Mouse (Mus musculus) intestine, embryonic 16.5 days (tissue): ENCODE results near the gene Apoa5. TPM values are rescaled to one million over a fixed set of nuclear protein-coding genes. Genes with fewer than 3 reads are reported as not detected.

Experiments used
- ATAC-seq: fragments of 200-750 bp; cut with Nextera tagmentation; 2 replicates; pipeline ENCODE4 v1.8.0; 2017; ENCODE audit warnings: moderate TSS enrichment, moderate library complexity
- H3K27ac ChIP-seq: fragments of 300-500 bp; sonication (generic); 2 replicates; pipeline ENCODE4 v1.5.1; 2014; ENCODE audit warnings: mild to moderate bottlenecking, low read length
- H3K27me3 ChIP-seq: fragments of 300-500 bp; sonication (generic); replicated peaks from 2 replicates; pipeline ENCODE4 v1.6.1; 2014; ENCODE audit warnings: low read length, control low read depth, mixed read lengths; ENCODE audit not compliant: control insufficient read depth, insufficient read depth
- H3K36me3 ChIP-seq: fragments of 300-500 bp; sonication (generic); 2 replicates; pipeline ENCODE4 v1.6.1; 2014; ENCODE audit warnings: low read length, control low read depth; ENCODE audit not compliant: control insufficient read depth, insufficient read depth
- H3K4me1 ChIP-seq: fragments of 300-500 bp; sonication (generic); 2 replicates; pipeline ENCODE4 v1.6.1; 2014; ENCODE audit warnings: low read length, control low read depth, mixed read lengths; ENCODE audit not compliant: control insufficient read depth, insufficient read depth
- H3K4me2 ChIP-seq: fragments of 300-500 bp; sonication (generic); 2 replicates; pipeline ENCODE4 v1.6.1; 2014; ENCODE audit warnings: low read depth, low read length, control low read depth
- H3K4me3 ChIP-seq: fragments of 300-500 bp; sonication (generic); 2 replicates; pipeline ENCODE4 v1.5.1; 2014; ENCODE audit warnings: mild to moderate bottlenecking, low read length
- H3K9ac ChIP-seq: fragments of 300-500 bp; sonication (generic); 2 replicates; pipeline ENCODE4 v1.6.1; 2014; ENCODE audit warnings: low read depth, low read length
- H3K9me3 ChIP-seq: fragments of 300-500 bp; sonication (generic); 2 replicates; pipeline ENCODE4 v1.6.1; 2016; ENCODE audit warnings: low read length, control low read depth; ENCODE audit not compliant: control insufficient read depth
- WGBS: fragments of 180-500 bp; shearing (Covaris S2); extraction: QIAGEN DNeasy Blood & Tissue Kit; methylation state at CpG from one replicate; pipeline ENCODE4 v1.1.7; 2014; 5-methylcytosine and 5-hydroxymethylcytosine counted together
- polyA plus RNA-seq: library from polyadenylated mRNA; unstranded; fragments of >200 nt; fragmentation: Nextera tagmentation; extraction: Ambion mirVana; gene quantifications from 2 replicates; pipeline ENCODE4 v1.2.1, GENCODE M21; 2015

Apoa5 gene
- polyA plus RNA-seq, 1 experiment from 2014 or later, result 0.35 TPM

DNA sequence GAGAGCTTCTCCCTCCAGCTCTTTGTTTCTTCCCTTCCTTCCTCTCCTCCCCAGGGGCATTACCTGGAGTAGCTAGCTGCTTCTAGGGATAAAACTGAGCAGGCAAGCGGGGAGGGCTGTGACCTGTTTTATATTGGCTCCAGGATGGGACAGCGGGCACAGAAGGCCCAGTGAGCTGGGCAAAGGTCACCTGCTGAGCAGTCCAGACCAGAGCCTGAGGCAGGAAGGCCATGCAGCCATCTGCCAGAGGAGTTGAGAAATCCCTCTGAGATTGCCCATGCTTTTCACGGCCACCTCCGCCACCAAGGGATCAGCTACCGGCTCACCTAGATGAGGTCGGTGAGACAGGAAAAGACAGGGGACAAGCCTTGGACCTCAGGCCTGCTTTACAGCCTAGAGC lies 33.2 kb upstream of the Apoa5 start:
- Histone ChIP-seq H3K27me3 (no peaks in the 10 kb centered on the region), H3K4me3 (peak overlapping the region; percentile 30), H3K4me1 (peaks cover 17% of the 10 kb centered on the region), H3K9me3 (no peaks in the 10 kb centered on the region), H3K36me3 (no peaks in the 10 kb centered on the region), H3K4me2 (peak overlapping the region; percentile 44), H3K9ac (peak overlapping the region; percentile 62), H3K27ac (peak overlapping the region; percentile 92)
- 65% methylated on average over 6 of the region's 6 CpGs for WGBS
- ATAC-seq, result peak; percentile 68

- H3K4me2 ChIP-seq, result peak within 1 kb of the TSS; percentile 44
- H3K9me3 ChIP-seq, result no peaks in the 10 kb centered on the region
- no peak for ATAC-seq
- peak within 1 kb of the TSS; percentile 62 for H3K9ac ChIP-seq
- H3K36me3 ChIP-seq, result no peaks in the 10 kb centered on the region
- peak within 1 kb of the TSS; percentile 30 for H3K4me3 ChIP-seq
- peaks cover 17% of the 10 kb centered on the region for H3K4me1 ChIP-seq
- peak within 1 kb of the TSS; percentile 92 for H3K27ac ChIP-seq
- no peaks in the 10 kb centered on the region for H3K27me3 ChIP-seq
Measured at GRCm38 (mm10) chr9:46235596-46235648, 33.0 kb upstream of the Apoa5 start, which contains the start of gene Apoc3. Gene Apoc3, minus strand, starts transcription at chr9:46235636.

- Histone ChIP-seq H3K4me2 (peak overlapping the region; percentile 44), H3K27me3 (no peaks in the 10 kb centered on the region), H3K36me3 (no peaks in the 10 kb centered on the region), H3K9ac (peak overlapping the region; percentile 62), H3K9me3 (no peaks in the 10 kb centered on the region), H3K27ac (peak overlapping the region; percentile 92), H3K4me1 (peaks cover 17% of the 10 kb centered on the region), H3K4me3 (peak overlapping the region; percentile 30)
- WGBS, result 43% methylated on average over 4 of the region's 4 CpGs
- peak; percentile 75 for ATAC-seq
Measured at GRCm38 (mm10) chr9:46235649-46236048, 32.8 kb upstream of the Apoa5 start.

- H3K9me3 ChIP-seq, result no peaks in the 10 kb centered on the region
- WGBS, result 89% methylated on average over 7 of the region's 7 CpGs
- H3K27me3 ChIP-seq, result no peaks in the 10 kb centered on the region
- ATAC-seq, result no peak
- peak overlapping the region; percentile 43 for H3K27ac ChIP-seq
- H3K36me3 ChIP-seq, result no peaks in the 10 kb centered on the region
- no peak overlapping the region for H3K9ac ChIP-seq
- H3K4me1 ChIP-seq, result peaks cover 32% of the 10 kb centered on the region
- no peak overlapping the region for H3K4me3 ChIP-seq
- H3K4me2 ChIP-seq, result no peak overlapping the region
Measured at GRCm38 (mm10) chr9:46238850-46239249, 29.6 kb upstream of the Apoa5 start.

DNA sequence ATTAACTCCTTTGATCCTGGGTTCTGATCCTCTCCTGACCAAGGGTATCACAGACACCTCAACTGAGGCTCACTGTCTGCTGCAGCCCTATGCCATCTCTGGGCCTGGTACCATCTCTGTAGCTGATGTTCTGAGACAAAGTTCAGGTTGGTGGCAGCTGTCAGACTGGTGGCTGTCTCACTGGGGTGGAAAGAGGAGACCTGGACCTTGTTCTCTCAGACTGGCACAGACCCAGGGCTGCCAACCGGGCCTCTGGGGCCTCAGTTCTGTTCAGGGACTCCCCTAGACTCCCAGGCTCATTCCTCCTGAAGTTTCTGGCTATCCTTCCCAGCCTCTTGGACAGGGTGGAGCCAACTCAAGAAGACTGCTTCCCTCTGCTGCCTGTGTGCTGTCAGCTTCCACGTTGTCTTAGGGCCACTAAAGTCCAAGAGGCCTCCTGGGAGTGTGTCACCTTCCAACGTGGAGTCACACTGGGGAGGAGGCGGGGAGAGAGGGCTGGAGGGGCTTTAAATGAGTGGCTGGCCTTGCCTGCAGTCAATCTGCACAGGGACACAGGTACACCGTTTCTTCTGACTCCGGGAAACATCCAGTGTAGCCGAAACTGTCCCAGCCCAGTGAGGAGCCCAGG lies 27.8 kb upstream of the Apoa5 start, which contains the start of gene Apoa4:
Gene Apoa4, plus strand, starts transcription at position 171 of the 628 bp plus-strand sequence.
- Histone ChIP-seq H3K36me3 (no peaks in the 10 kb centered on the region), H3K27ac (peak within 1 kb of the TSS; percentile 82), H3K4me1 (peaks cover 26% of the 10 kb centered on the region), H3K4me3 (peak within 1 kb of the TSS; percentile 38), H3K9ac (peak within 1 kb of the TSS; percentile 61), H3K9me3 (no peaks in the 10 kb centered on the region), H3K27me3 (no peaks in the 10 kb centered on the region), H3K4me2 (no peak within 1 kb of the TSS)
- WGBS, result 52% methylated on average over 7 of the region's 7 CpGs
- ATAC-seq, result peak; percentile 68

- H3K9ac ChIP-seq, result peak overlapping the region; percentile 62
- peak overlapping the region; percentile 82 for H3K27ac ChIP-seq
- H3K36me3 ChIP-seq, result no peaks in the 10 kb centered on the region
- WGBS, result 48% methylated on average over 2 of the region's 2 CpGs
- ATAC-seq, result peak; percentile 55
- peak overlapping the region; percentile 38 for H3K4me3 ChIP-seq
- peaks cover 27% of the 10 kb centered on the region for H3K4me1 ChIP-seq
- H3K27me3 ChIP-seq, result no peaks in the 10 kb centered on the region
- no peaks in the 10 kb centered on the region for H3K9me3 ChIP-seq
- H3K4me2 ChIP-seq, result peak overlapping the region; percentile 37; the same call in 1 of the 2 replicates
Measured at GRCm38 (mm10) chr9:46241818-46242217, 26.6 kb upstream of the Apoa5 start.

GRCm38 (mm10) chr9:46243122-46243521 lies 25.3 kb upstream of the Apoa5 start:
- Histone ChIP-seq H3K9me3 (no peaks in the 10 kb centered on the region), H3K9ac (peak overlapping the region; percentile 62), H3K4me3 (peak overlapping the region; percentile 38), H3K27ac (peak overlapping the region; percentile 82), H3K4me2 (peak overlapping the region; percentile 37), H3K36me3 (no peaks in the 10 kb centered on the region), H3K27me3 (no peaks in the 10 kb centered on the region), H3K4me1 (peaks cover 25% of the 10 kb centered on the region)
- no peak for ATAC-seq
- 61% methylated on average over 4 of the region's 4 CpGs for WGBS

GRCm38 (mm10) chr9:46243584-46243983 lies 24.8 kb upstream of the Apoa5 start:
- no peak for ATAC-seq
- H3K27ac ChIP-seq, result peak overlapping the region; percentile 0; the same call in 1 of the 2 replicates
- peaks cover 22% of the 10 kb centered on the region for H3K4me1 ChIP-seq
- H3K27me3 ChIP-seq, result no peaks in the 10 kb centered on the region
- peak overlapping the region; percentile 37; the same call in 1 of the 2 replicates for H3K4me2 ChIP-seq
- peak overlapping the region; percentile 38; the same call in 1 of the 2 replicates for H3K4me3 ChIP-seq
- WGBS, result 49% methylated on average over 8 of the region's 8 CpGs
- no peaks in the 10 kb centered on the region for H3K36me3 ChIP-seq
- no peaks in the 10 kb centered on the region for H3K9me3 ChIP-seq
- H3K9ac ChIP-seq, result peak overlapping the region; percentile 62

DNA sequence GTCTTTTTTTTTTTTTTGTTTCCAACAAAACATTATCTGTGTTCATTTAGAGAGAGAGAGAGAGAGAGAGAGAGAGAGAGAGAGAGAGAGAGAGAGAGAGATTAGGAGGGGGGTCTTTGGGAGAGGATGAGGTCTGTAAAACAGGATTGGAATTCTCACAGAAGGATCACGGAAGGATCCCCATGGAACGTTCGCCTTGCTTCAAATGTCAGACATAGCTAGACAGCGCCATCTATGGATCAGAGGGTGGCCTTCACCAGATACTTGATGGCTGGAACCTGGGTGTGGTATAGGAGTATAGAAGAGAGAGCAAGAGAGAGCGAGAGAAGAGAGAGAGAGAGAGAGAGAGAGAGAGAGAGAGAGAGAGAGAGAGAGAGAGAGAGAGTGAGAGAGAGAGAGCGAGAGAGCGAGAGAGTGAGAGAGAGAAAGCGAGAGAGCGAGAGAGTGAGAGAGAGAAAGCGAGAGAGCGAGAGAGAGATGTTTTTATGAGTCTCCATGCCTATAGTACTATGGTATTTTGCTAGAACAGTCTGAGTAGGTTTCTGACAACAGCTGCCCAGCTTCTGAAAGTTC lies 21.6 kb upstream of the Apoa5 start:
- Histone ChIP-seq H3K27ac (no peak overlapping the region), H3K9me3 (no peaks in the 10 kb centered on the region), H3K36me3 (no peaks in the 10 kb centered on the region), H3K4me2 (peak overlapping the region; percentile 37), H3K27me3 (no peaks in the 10 kb centered on the region), H3K4me3 (no peak overlapping the region), H3K4me1 (peaks cover 17% of the 10 kb centered on the region; the same call in 1 of the 2 replicates), H3K9ac (no peak overlapping the region)
- WGBS, result 24% methylated on average over 11 of the region's 11 CpGs
- ATAC-seq, result no peak

GRCm38 (mm10) chr9:46256177-46256576 lies 12.3 kb upstream of the Apoa5 start:
- H3K27ac ChIP-seq, result no peak overlapping the region
- no peaks in the 10 kb centered on the region for H3K27me3 ChIP-seq
- H3K9me3 ChIP-seq, result no peaks in the 10 kb centered on the region
- H3K36me3 ChIP-seq, result no peaks in the 10 kb centered on the region
- H3K4me3 ChIP-seq, result no peak overlapping the region
- H3K9ac ChIP-seq, result no peak overlapping the region
- ATAC-seq, result no peak
- H3K4me1 ChIP-seq, result no peaks in the 10 kb centered on the region; the same call in 1 of the 2 replicates
- 86% methylated on average over 7 of the region's 7 CpGs for WGBS
- no peak overlapping the region for H3K4me2 ChIP-seq
